Mouse (Mus musculus) kidney, postnatal 25 days (tissue): ENCODE measurements around the gene Celf2.
A peak's percentile ranks its signal among the peaks of the same experiment; 100 is the strongest.

ENCODE experiments used
- DNase-seq, 2 experiments: peaks; one replicate each; pipeline ENCODE4 v3.0.0; 2021; ENCODE audit warnings: mixed read lengths in 2 of 2

Celf2 gene

GRCm38 (mm10) chr2:6904411-6904810 lies 605.0 kb downstream of the Celf2 start:
- DNase-seq, result no peak

DNA sequence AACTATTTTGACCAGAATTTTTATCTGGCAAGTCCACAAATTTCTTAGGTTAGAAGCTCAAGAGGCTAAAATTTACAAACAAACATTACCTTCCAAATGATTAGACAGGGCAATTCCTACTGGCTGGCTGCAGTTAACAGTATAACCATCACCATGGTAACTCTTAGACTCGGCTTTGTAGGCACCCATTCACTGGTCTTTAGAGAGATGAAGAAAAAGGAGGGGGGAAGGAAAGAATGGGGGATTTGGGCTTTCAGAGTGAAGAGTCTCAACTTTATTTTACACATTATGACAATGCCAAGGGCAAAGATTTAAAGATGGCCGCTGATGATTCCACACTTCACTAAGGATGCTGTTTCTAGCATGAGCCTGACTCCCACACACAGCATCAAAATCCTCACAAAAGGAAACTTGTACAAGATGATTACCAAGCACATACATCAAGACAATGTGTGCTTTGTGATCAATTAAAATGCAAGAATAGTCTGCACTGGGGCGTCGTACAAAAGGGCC lies 606.1 kb downstream of the Celf2 start:
- no peak for DNase-seq

GRCm38 (mm10) chr2:6896896-6897295 lies 612.5 kb downstream of the Celf2 start:
- DNase-seq, result no peak

DNA sequence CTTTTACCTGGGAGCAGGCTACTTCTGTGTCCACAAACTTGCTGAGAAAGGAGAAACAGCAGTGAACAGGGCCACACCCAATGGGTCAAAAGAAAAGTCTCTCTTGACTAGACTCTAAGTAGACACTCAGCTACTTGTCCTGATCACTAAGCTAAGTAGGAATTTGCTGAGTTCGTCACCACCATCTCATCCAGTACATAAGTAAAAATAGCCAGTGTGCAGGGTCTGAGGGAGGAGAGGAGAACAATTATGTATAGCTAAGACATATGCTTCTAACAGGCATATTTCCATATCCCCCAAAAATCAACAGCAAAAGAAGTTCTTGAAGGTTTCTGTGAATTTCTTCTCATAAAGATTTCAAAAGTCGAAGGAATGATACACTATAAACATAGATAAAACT lies 615.8 kb downstream of the Celf2 start:
- DNase-seq, result no peak

- DNase-seq, result no peak
Observed at GRCm38 (mm10) chr2:6893095-6893494, 616.3 kb downstream of the Celf2 start.

DNA sequence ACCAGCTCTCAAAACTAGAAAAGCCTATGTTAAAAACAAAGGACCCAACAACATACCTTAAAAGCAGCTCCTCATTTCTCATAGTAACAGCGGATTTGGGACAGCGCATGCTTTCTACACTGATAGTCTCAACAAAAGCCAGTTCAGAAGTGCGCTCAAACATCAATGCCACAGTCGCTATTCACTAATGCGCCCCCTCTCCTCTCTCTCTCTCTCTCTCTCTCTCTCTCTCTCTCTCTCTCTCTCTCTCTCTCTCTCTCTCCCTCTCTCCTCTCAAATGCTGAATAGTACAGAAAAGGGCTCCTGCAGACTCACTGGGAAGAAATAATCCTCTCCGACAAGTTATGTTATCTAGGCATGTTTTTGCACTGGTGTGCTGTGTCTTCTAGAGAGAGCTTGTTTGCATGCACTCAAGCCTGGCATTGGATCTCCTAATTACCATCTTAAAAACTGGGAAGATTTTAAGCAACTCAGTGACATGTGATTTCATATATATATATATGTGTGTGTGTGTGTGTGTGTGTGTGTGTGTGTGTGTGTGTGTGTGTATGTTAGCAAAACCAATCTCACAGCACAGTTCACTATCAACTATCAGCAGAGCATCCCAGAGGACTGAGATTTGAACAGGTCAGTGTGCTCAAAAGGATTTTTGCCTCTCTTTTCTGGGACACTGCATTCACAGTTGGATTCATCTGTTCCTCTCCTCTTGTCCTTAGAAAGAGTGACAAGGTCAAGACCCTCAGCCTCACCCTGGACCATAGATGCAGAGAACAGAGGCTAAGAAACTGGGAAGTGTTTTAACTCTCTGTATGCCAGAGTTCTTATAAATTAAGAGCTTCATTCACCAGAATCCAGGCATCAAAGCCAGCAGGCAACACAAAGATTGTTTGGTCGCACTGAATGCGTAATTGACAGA lies 624.3 kb downstream of the Celf2 start:
- no peak for DNase-seq

GRCm38 (mm10) chr2:6883996-6884795 lies 625.2 kb downstream of the Celf2 start:
- no peak for DNase-seq

DNA sequence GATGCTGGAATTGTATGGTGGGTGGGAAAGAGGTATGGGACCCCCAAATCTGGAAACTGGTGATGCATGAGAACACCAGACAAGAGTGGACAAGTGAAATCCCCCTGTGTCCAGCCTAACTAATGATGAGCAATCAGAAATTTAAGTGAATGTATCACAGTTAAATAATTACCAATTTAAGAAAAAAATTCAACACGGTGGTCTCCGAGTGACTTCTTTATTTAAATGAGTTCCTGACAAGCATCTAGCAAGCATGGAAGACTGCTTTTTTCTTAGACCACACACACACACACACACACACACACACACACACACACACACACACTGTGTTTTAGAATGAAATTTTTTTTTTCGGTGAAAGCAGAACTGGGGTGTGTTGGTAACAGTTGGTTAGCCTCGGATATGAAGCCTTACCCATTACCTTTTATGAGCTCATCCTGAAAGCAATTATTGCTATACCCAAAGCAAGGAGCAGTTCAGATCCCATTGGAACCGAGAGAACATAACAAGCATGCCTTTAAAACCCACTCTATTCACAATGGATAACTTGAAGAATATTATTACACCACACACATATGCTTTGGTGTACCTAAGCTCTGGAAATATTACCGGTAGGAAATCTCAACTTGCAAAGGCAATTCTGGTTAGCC lies 627.0 kb downstream of the Celf2 start:
- DNase-seq, result no peak

DNA sequence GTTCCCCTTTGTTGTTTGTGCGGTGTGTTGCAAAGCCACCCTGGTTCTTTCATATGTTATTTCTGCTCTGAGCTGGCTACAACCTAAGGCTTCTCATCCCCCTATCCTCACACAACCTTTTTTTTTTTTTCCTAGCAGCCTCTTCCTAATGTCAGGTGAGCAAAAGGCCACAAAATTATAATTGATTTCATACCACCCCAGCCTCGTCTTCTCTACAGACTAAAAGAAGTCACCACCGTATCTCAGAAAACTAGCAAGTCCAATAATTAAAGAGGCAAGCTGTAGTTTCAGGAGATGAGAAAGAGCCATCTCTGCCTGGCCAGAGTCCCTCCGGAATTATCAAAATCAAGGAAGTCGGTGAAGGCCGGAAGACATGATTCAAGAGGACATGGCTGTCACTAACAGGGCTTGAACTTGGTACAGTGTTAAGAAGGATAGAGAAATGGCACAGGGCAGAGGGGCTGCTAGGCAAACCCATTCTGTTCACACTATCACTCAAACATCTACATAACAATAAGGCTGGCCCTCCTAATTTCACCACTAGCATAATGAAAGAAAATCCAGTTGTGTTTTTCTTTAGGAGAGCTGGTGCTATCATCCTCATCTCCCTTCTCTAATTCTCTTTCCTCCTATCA lies 628.3 kb downstream of the Celf2 start:
- DNase-seq, result no peak

DNA sequence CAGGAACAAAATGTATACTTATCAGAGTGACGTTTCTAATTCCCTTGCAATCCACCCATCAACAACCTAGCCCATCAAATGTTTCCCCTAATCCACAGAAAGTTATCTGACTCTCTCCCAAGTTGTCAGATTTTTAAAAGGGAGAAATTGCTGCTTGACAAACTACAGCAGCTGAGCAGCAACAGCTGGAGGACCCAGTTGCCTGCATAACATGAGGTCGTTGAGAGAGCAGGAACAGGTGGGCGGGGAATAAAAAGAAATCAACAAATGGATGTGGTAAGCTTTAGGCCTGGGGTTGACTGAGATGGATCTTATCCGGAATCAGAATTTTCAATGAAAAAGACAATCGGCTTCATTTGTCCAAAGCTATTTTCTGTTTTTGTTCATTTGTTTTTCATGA lies 632.3 kb downstream of the Celf2 start:
- no peak for DNase-seq

GRCm38 (mm10) chr2:6876547-6876946 lies 632.8 kb downstream of the Celf2 start:
- DNase-seq, result no peak

- DNase-seq, result no peak
Observed at GRCm38 (mm10) chr2:6875071-6875611, 634.2 kb downstream of the Celf2 start.

GRCm38 (mm10) chr2:6874266-6874955 lies 635.0 kb downstream of the Celf2 start:
- DNase-seq, result no peak

- DNase-seq, result no peak
Observed at GRCm38 (mm10) chr2:6873711-6874110, 635.7 kb downstream of the Celf2 start.

GRCm38 (mm10) chr2:6872894-6873255 lies 636.5 kb downstream of the Celf2 start:
- DNase-seq, result no peak

- DNase-seq, result peak; percentile 64 to 88
Observed at GRCm38 (mm10) chr2:6872131-6872893, 637.1 kb downstream of the Celf2 start.

DNA sequence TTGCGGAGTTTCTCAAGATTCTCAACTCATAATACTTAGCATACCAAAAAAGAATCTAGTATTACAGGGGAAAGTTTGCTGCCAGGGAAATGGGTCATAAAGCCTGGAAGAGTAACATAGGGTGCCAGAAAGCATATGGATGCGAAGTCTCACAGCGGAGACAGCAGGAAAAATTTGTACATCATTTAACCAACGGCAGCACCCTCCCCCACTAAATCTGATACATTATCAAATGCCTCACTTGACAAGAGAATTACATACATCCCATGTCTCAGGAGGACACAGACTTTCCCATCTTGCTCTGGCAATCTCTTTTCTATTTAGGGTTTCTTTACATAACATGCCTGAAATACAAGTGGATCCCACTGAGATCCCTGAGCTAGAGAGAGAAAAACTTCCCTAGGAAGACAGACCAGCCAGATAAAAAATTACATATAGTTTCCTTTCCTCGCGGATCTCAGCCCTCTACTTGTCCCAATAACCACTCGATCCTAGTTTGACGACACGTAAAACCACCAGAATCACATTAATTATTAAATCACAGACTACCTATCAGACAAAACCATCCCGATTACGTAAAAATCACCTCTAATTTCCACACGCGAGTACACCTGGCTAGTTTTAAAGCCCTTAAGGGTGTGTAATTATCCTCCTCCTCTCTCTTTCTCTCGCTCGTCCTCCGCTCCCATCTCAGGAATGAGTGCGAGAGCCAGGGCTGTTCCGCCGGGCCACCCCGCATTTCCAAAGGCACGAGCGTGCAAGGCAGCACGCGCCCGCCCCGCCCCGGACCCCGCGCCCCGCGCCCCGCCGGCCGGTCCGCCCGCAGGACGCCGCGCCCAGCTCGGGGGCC lies 637.9 kb downstream of the Celf2 start:
- peak in 1 of 2 experiments; percentile 9 for DNase-seq

DNA sequence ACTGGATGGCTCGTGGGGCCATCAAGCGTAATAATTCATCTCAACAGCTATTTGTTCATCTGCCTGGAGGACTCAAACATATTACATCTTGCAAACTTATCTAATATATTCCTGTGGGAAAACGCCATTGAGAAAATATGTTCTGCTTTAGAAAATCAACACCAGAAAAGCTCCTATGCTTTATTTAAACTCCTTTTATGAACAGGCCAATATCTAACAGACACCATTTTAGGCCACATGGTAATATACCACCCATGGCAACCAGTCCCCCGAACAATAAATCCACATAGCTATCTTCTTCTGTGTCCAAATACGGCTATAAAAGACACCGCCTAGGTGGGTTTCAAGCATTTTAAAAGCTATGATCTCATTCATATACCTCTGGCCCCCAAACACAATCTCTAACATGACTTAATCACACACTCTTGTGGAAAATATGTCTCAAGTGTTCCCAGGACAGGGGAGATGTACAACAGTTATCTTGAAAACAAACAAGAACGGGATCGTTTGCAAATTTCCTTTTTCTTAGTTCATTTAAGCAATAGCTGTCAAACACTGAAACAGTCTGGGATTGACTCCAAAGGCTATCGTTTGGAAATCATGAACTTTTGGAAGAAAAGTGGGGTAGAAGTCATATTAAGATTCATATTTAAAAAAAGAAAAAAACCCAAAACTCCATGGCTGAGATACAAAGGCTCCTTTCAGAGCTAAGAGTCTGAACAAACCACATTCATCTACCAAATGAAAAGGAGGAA lies 639.2 kb downstream of the Celf2 start:
- DNase-seq, result no peak

GRCm38 (mm10) chr2:6867297-6867696 lies 642.1 kb downstream of the Celf2 start:
- DNase-seq, result no peak
